Mouse (Mus musculus): ENCODE measurements around the gene Rbbp5.

DNA sequence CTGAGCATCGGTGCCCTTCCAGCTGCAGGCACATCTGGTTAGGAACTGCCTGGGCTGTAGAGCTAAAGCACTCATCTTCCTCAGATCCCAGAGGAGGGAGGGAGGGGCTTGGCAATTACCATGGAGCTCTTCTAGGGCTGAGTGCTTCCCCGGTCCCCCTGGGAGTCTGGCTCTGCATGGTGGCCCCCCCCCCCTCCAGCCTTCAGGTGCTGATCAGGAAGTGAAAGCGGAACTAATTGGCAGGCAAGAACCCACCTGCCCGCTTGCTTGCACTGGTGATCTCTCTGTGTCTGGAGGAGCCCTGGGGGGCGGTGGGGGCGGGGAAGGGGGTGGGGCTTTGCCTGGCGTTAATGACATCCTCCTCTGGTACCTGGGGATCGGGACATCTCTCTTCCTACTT is 56.7 kb downstream of the Rbbp5 start:
- no peak for TF ChIP-seq POLR2A (IDR thresholded peaks at IDR 0.05; ENCODE audit: borderline replicate concordance, insufficient read depth, low read length)
- no peak for TF ChIP-seq CTCF (IDR thresholded peaks at IDR 0.05; ENCODE audit: borderline replicate concordance, insufficient read depth, low read depth, low read length)
